Mouse (Mus musculus) left cerebral cortex, adult 9 months (tissue): ENCODE measurements around the gene Sit1.

Source experiments
- DNase-seq, 2 experiments: peaks; one replicate each; pipeline ENCODE4 v3.0.0; 2022; ENCODE audit warnings: low spot score in 2 of 2

Gene Sit1

DNA sequence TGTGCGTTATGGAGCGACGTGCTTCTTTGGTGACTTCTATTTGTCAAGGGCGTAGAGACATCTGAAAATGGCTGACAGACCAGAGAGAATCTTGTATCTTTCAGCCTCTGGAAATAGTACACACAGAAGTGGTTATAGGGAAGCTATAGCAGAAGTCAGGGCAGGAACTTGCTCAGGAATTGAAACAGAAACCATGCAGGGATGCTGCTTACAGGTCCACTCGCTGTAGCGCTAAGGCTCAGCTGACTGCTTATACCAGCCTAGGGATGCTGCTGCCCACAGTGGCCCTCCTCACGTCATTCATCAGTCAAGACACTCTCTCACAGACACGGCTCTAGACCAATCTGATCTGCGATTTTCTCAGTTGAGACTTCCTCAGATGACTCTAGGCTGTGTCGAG lies 13.2 kb downstream of the Sit1 start:
- no peak for DNase-seq

DNA sequence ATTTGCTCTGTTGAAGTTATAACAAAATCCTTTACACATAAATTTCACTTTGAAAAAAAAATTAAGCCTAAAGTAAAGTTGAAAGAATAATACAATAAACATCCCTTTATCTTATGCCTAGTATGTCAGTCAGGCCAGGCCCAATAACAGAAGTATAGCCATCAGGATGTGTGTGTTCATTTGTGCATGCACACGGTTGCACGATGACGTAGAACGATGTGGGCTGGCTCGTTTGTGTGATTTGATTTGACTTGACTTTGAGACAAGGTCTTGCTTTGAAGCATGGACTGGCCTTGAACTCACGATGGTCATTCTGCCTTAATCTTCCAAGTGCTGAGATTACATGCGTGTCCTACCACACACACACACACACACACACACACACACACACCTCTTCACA lies 16.7 kb downstream of the Sit1 start:
- DNase-seq = no peak

GRCm38 (mm10) chr4:43465935-43466334 lies 17.6 kb downstream of the Sit1 start:
- no peak for DNase-seq

- no peak for DNase-seq
These were observed 20.4 kb downstream of the Sit1 start for GRCm38 (mm10) chr4:43463102-43463501.

GRCm38 (mm10) chr4:43457124-43457523 lies 26.4 kb downstream of the Sit1 start:
- no peak for DNase-seq

- DNase-seq = no peak
These were observed 27.1 kb downstream of the Sit1 start for GRCm38 (mm10) chr4:43456470-43456869.

DNA sequence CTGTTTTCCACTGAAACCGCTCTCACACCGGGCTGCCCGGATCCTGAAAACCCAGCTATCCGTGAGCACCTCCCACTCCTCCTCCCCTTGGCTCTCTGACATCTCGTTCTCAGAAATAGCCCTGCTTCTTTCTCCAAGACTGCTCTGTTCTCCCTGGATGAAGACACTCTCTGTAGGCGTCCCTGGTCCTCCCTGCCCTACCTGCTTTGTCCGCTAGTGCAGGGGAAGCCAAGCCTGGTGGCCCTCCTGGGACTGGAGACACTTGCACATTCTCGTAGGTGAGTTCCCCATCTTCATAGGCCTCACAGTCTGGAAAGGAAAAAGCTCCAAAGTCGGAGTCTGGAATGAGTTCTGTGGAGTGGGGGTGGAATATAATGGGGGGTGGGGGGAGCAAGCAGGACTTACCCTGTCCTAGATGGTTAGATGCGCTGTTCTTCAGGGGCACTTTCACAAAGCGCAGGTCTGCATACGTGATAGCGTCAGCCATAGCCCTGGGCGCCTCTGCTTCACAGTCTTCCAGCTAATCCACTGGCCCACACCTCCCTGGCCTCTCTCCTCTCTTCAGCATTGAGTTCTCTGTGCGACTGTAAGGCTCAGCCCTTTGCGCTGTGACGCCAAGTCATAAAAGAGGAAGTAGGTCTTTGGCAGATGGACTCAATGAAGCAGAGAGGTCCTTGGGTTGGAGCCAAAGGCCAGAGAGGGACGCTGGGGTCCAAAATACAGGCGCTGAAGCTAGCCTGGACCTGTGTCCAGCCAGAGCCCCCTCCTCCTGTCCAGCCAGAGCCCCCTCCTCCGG lies 29.3 kb downstream of the Sit1 start, which contains the start of gene Cd72:
Gene Cd72, minus strand, starts transcription at position 588 of the 796 bp plus-strand sequence.
- DNase-seq = no peak

GRCm38 (mm10) chr4:43453413-43453812 lies 30.1 kb downstream of the Sit1 start:
- DNase-seq = no peak

- no peak for DNase-seq
These were observed 31.2 kb downstream of the Sit1 start for GRCm38 (mm10) chr4:43452315-43452714.

- no peak for DNase-seq
These were observed 35.0 kb downstream of the Sit1 start for GRCm38 (mm10) chr4:43448554-43448953.

DNA sequence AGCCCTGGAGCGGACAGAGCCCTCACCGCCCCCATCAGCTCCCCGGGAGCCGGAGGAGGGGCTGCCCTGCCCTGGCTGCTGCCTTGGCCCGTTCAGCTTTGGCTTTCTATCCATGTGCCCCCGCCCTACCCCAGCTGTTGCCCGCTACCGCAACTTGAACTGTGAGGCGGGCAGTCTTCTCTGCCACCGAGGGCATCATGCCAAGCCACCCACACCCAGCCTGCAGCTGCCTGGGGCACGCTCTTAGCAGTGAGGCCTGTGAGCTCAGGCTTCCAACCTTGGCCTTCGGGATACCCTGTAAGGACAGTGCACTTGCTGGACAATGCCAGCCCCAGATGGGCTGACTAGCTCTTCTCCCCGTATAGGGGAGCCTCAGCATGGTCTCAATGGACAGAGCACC lies 36.3 kb downstream of the Sit1 start:
- no peak for DNase-seq

DNA sequence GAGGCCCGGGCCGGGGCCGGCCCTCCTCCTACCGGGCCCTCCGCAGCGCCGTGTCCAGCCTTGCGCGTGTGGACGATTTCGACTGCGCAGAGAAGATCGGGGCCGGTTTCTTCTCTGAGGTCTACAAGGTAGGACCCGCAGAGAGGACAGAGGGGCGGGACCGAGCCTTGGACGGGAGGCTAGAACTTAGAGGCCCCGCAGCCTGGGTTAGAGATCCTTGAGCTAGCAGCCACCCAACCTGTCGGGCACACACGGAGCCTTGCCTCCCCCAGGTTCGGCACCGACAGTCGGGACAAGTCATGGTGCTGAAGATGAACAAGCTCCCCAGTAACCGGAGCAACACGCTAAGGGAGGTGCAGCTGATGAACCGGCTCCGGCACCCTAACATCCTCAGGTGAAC lies 40.0 kb downstream of the Sit1 start:
- DNase-seq = no peak

- peak; percentile 50 to 66 for DNase-seq
These were observed 40.8 kb downstream of the Sit1 start for GRCm38 (mm10) chr4:43442456-43443361.

- DNase-seq = peak; percentile 98 to 100
These were observed 41.5 kb downstream of the Sit1 start for GRCm38 (mm10) chr4:43442044-43442443.

GRCm38 (mm10) chr4:43441639-43442038 lies 41.9 kb downstream of the Sit1 start, which contains the start of gene Tesk1:
Tesk1 (plus strand) TSS chr4:43441939.
- DNase-seq = no peak

DNA sequence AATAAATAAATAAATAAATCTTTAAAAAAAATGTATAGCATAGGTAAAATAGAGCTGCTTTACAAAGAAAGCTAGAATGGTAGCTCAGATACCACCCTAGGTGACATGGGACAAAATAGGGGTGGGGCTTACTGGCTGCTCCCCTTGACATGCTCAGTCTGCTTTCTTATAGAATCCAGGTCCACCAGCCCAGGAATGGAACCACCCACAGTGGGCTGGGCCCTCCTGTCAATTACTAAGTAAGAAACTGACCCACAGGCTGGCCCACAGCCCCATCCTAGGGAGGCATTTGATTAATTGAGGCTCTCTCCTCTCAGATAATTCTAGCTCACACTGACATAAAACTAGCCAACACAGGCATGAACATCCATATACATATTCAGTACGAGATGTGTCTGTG lies 50.7 kb downstream of the Sit1 start:
- no peak for DNase-seq
